Mouse (Mus musculus) gastrocnemius, postnatal 14 days (tissue): ENCODE measurements around the gene Snx18. TPM values are rescaled to one million over a fixed set of nuclear protein-coding genes. Genes with fewer than 3 reads are reported as not detected.
A peak's percentile ranks its signal among the peaks of the same experiment; 100 is the strongest.

Source experiments
- DNase-seq: peaks from one replicate; pipeline ENCODE4 v3.0.0; 2021; ENCODE audit warnings: mixed read lengths
- intact Hi-C: fragments of 180-260 bp; cut with DNase I; formaldehyde crosslinking; loops from one replicate; pipeline ENCODE4 v1.15.1; 2025; ENCODE audit warnings: low total_unique reads
- total RNA-seq, 2 experiments: library from RNA; stranded (reverse); gene quantifications; 2 replicates each; pipeline ENCODE4 v1.2.3; 2021

Gene Snx18
- total RNA-seq, 2 experiments from 2014 or later: 14.1 to 18.5 TPM

- intact Hi-C loops: no loop called here
- no peak for DNase-seq
These were observed 36.9 kb downstream of the Snx18 start for GRCm38 (mm10) chr13:113581436-113581835.

- intact Hi-C loops: no loop called here
- DNase-seq: no peak
These were observed 38.0 kb downstream of the Snx18 start for GRCm38 (mm10) chr13:113580400-113580790.

- intact Hi-C loops: no loop called here
- no peak for DNase-seq
These were observed 38.5 kb downstream of the Snx18 start for GRCm38 (mm10) chr13:113579788-113580399.

GRCm38 (mm10) chr13:113574232-113574631, 44.1 kb downstream of the Snx18 start:
- DNase-seq: no peak
- intact Hi-C loops: no loop called here

GRCm38 (mm10) chr13:113573377-113573776, 45.0 kb downstream of the Snx18 start:
- DNase-seq: no peak
- intact Hi-C loops: no loop called here

- peak; percentile 79 for DNase-seq
- intact Hi-C loops: no loop called here
These were observed 46.2 kb downstream of the Snx18 start for GRCm38 (mm10) chr13:113572046-113572686.

GRCm38 (mm10) chr13:113569526-113569925, 48.8 kb downstream of the Snx18 start:
- no peak for DNase-seq
- intact Hi-C loops: no loop called here

GRCm38 (mm10) chr13:113566951-113567350, 51.4 kb downstream of the Snx18 start:
- DNase-seq: no peak
- intact Hi-C loops: no loop called here

GRCm38 (mm10) chr13:113566411-113566810, 52.0 kb downstream of the Snx18 start:
- intact Hi-C loops: no loop called here
- DNase-seq: no peak

- no peak for DNase-seq
- intact Hi-C loops: no loop called here
These were observed 58.7 kb downstream of the Snx18 start for GRCm38 (mm10) chr13:113559646-113560045.

GRCm38 (mm10) chr13:113556538-113556937, 61.8 kb downstream of the Snx18 start:
- no peak for DNase-seq
- intact Hi-C loops: no loop called here

GRCm38 (mm10) chr13:113555226-113555625, 63.1 kb downstream of the Snx18 start:
- intact Hi-C loops: no loop called here
- DNase-seq: peak; percentile 63

- intact Hi-C loops: no loop called here
- DNase-seq: no peak
These were observed 64.6 kb downstream of the Snx18 start for GRCm38 (mm10) chr13:113553603-113554230.

- no peak for DNase-seq
- intact Hi-C loops: no loop called here
These were observed 66.0 kb downstream of the Snx18 start for GRCm38 (mm10) chr13:113552341-113552740.

- intact Hi-C loops: no loop called here
- no peak for DNase-seq
These were observed 67.3 kb downstream of the Snx18 start for GRCm38 (mm10) chr13:113550866-113551565.

GRCm38 (mm10) chr13:113549021-113549420, 69.3 kb downstream of the Snx18 start:
- intact Hi-C loops: no loop called here
- no peak for DNase-seq

- intact Hi-C loops: no loop called here
- no peak for DNase-seq
These were observed 70.4 kb downstream of the Snx18 start for GRCm38 (mm10) chr13:113547807-113548426.

- intact Hi-C loops: no loop called here
- no peak for DNase-seq
These were observed 76.0 kb downstream of the Snx18 start for GRCm38 (mm10) chr13:113542374-113542773.
